In genomic region chr8:106887336-106888189, GRCm38 (mm10) we compare ENCODE assay signal across 8 mouse cellular contexts. TPM values are rescaled to one million over a fixed set of nuclear protein-coding genes. Genes with fewer than 3 reads are reported as not detected.
DNase-seq lines count a peak whose midpoint lies in the region; ATAC-seq and TF ChIP-seq lines count a peak whose summit lies in the region.

No protein-coding gene starts in this region.

- TF ChIP-seq CTCF in kidney, postnatal 0 days (IDR thresholded peaks at IDR 0.05; ENCODE audit: low read depth) = peak; percentile 94
- peak; percentile 77 for TF ChIP-seq CTCF in liver, embryonic 14.5 days (IDR thresholded peaks at IDR 0.05; ENCODE audit: low read depth)
- no peak for TF ChIP-seq CTCF in thymus, adult 2 months (IDR thresholded peaks at IDR 0.05; ENCODE audit: borderline replicate concordance, control insufficient read depth, extremely low read depth, insufficient read depth, low read length, poor library complexity)

- H3K4me2 ChIP-seq in kidney, postnatal 0 days (ENCODE audit: low read length) = no peak overlapping the region
- H3K4me2 ChIP-seq in liver, embryonic 14.5 days (ENCODE audit: low read depth) = no peak overlapping the region
- no peak overlapping the region for H3K4me2 ChIP-seq in neural tube, embryonic 14.5 days (ENCODE audit: low read depth, low read length)

- H3K4me3 ChIP-seq in kidney, postnatal 0 days (replicated peaks; ENCODE audit: low read depth, low read length) = no peak overlapping the region
- H3K4me3 ChIP-seq in liver, embryonic 14.5 days (ENCODE audit: insufficient read depth in 1 of 2, low read depth in 2 of 2, low read length in 2 of 2) = no peak overlapping the region
- H3K4me3 ChIP-seq in neural tube, embryonic 14.5 days (ENCODE audit: low read depth, low read length) = no peak overlapping the region
- H3K4me3 ChIP-seq in thymus, adult 2 months (ENCODE audit: control insufficient read depth, insufficient read depth, low read length) = no peak overlapping the region

- TF ChIP-seq POLR2A in thymus, adult 2 months (IDR thresholded peaks at IDR 0.05; ENCODE audit: control insufficient read depth, extremely low read depth, insufficient read depth, low read length, poor library complexity) = no peak

- DNase-seq in CD8-positive naive resting alpha-beta T cell, adult 2 months (ENCODE audit: low read depth in 2 of 2, low spot score in 2 of 2) = peak; percentile 62 to 72
- DNase-seq in adrenal gland, adult 18-20 months (ENCODE audit: low spot score in 2 of 2) = peak; percentile 71 to 74
- DNase-seq in embryo, embryonic 10.5 days (ENCODE audit: low spot score) = peak; percentile 89
- DNase-seq in gastrocnemius, postnatal 25 days = peak; percentile 40
- DNase-seq in kidney, postnatal 0 days (ENCODE audit: low spot score) = peak; percentile 94
- DNase-seq in liver, embryonic 14.5 days (ENCODE audit: low read depth in 3 of 3, low spot score in 3 of 3) = peak; percentile 52 to 64 (median 59)
- DNase-seq in thymus, adult 2 months = peak; percentile 74

- no peaks in the 10 kb centered on the region for H3K27me3 ChIP-seq in kidney, postnatal 0 days (ENCODE audit: insufficient read depth, low read length)
- no peaks in the 10 kb centered on the region for H3K27me3 ChIP-seq in liver, embryonic 14.5 days (ENCODE audit: control insufficient read depth, insufficient read depth, low read length)
- H3K27me3 ChIP-seq in neural tube, embryonic 14.5 days (ENCODE audit: control insufficient read depth, insufficient read depth, low read length) = no peaks in the 10 kb centered on the region
- H3K27me3 ChIP-seq in thymus, adult 2 months (ENCODE audit: control insufficient read depth, insufficient read depth, low read length) = no peaks in the 10 kb centered on the region

- WGBS in kidney, postnatal 0 days = 35% methylated on average over 5 of the region's 5 CpGs
- WGBS in liver, embryonic 14.5 days (ENCODE audit: insufficient replicate concordance) = 39% methylated on average over 5 of the region's 5 CpGs
- 47% methylated on average over 5 of the region's 5 CpGs for WGBS in neural tube, embryonic 14.5 days
- WGBS in thymus, adult 2 months = 44% methylated on average over 5 of the region's 5 CpGs

- peaks cover 25% of the 10 kb centered on the region for H3K36me3 ChIP-seq in kidney, postnatal 0 days (ENCODE audit: insufficient read depth, low read length)
- H3K36me3 ChIP-seq in liver, embryonic 14.5 days (replicated peaks; ENCODE audit: control insufficient read depth, insufficient read depth, low read depth) = peaks cover 22% of the 10 kb centered on the region
- peaks cover 23% of the 10 kb centered on the region for H3K36me3 ChIP-seq in neural tube, embryonic 14.5 days (ENCODE audit: control insufficient read depth, insufficient read depth, low read length)
- H3K36me3 ChIP-seq in thymus, adult 2 months (ENCODE audit: control insufficient read depth, insufficient read depth, low read length) = peaks cover 22% of the 10 kb centered on the region

- 0 out of 2 replicates have a peak, but pooled peaks have one; percentile 35 for ATAC-seq in kidney, postnatal 0 days (replicated peaks; ENCODE audit: low FRiP score, low read depth)
- 0 out of 2 replicates have a peak, but pooled peaks have one; percentile 41 for ATAC-seq in liver, embryonic 14.5 days (ENCODE audit: insufficient read depth)
- ATAC-seq in neural tube, embryonic 14.5 days (ENCODE audit: low read depth) = peak; percentile 81

- H3K9ac ChIP-seq in kidney, postnatal 0 days (ENCODE audit: low read depth, low read length) = no peak overlapping the region
- no peak overlapping the region for H3K9ac ChIP-seq in liver, embryonic 14.5 days (replicated peaks)
- no peak overlapping the region for H3K9ac ChIP-seq in neural tube, embryonic 14.5 days (replicated peaks; ENCODE audit: low read depth, low read length)

- H3K9me3 ChIP-seq in kidney, postnatal 0 days (replicated peaks; ENCODE audit: low read length) = no peaks in the 10 kb centered on the region
- no peaks in the 10 kb centered on the region for H3K9me3 ChIP-seq in liver, embryonic 14.5 days (ENCODE audit: control insufficient read depth, low read length)
- H3K9me3 ChIP-seq in neural tube, embryonic 14.5 days (ENCODE audit: control insufficient read depth, low read length) = no peaks in the 10 kb centered on the region

- H3K4me1 ChIP-seq in kidney, postnatal 0 days (replicated peaks; ENCODE audit: insufficient read depth, low read length) = peaks cover 10% of the 10 kb centered on the region; the same call in 1 of the 2 replicates
- H3K4me1 ChIP-seq in liver, embryonic 14.5 days (replicated peaks; ENCODE audit: control insufficient read depth in 2 of 2, insufficient read depth in 2 of 2, low read length in 1 of 2) = peaks cover 3 to 5% of the 10 kb centered on the region in 2 experiments
- peaks cover 5% of the 10 kb centered on the region; the same call in 1 of the 2 replicates for H3K4me1 ChIP-seq in neural tube, embryonic 14.5 days (ENCODE audit: control insufficient read depth, insufficient read depth, low read length)
- peaks cover 4% of the 10 kb centered on the region for H3K4me1 ChIP-seq in thymus, adult 2 months (replicated peaks; ENCODE audit: control insufficient read depth, insufficient read depth, low read length)

- TF ChIP-seq EP300 in liver, embryonic 14.5 days (IDR thresholded peaks at IDR 0.05; ENCODE audit: low read depth) = no peak

- no peak overlapping the region for H3K27ac ChIP-seq in kidney, postnatal 0 days
- no peak overlapping the region for H3K27ac ChIP-seq in liver, embryonic 14.5 days
- H3K27ac ChIP-seq in neural tube, embryonic 14.5 days (ENCODE audit: low read depth, low read length) = no peak overlapping the region
- no peak overlapping the region for H3K27ac ChIP-seq in thymus, adult 2 months (ENCODE audit: control insufficient read depth, insufficient read depth, low read length)

RNA-seq across cellular contexts. Expression of gene Utp4, which starts 5.9 kb away (rescaled TPM):
- total RNA-seq in adrenal gland, adult 18-20 months (2021) = 10 to 100 TPM; 48.9 to 50.9 TPM
- 10 to 100 TPM; 18.0 to 20.0 TPM for total RNA-seq in gastrocnemius, postnatal 25 days (2021)
- polyA plus RNA-seq in kidney, postnatal 0 days (2015; fragmentation: Nextera tagmentation; extraction: Ambion mirVana) = 59.2 and 62.1 TPM in 2 replicates
- 23.4 and 27.3 TPM in 2 replicates for polyA plus RNA-seq in liver, embryonic 14.5 days (2012; rRNA removed)
- 35.1 and 35.3 TPM in 2 replicates for polyA plus RNA-seq in liver, embryonic 14.5 days (2014; fragmentation: Nextera tagmentation; extraction: Ambion mirVana)
- polyA plus RNA-seq in neural tube, embryonic 14.5 days (2014; fragmentation: Nextera tagmentation; extraction: Ambion mirVana) = 42.7 and 45.2 TPM in 2 replicates
- 35.8 and 36.6 TPM in 2 replicates for polyA plus RNA-seq in thymus, adult 2 months (2012; rRNA removed)

RNA-seq across cellular contexts. Expression of gene Has3, which starts 17.5 kb away (rescaled TPM):
- total RNA-seq in adrenal gland, adult 18-20 months (2021) = under 1 TPM; 0.26 to 0.33 TPM
- 1 to 10 TPM in 1 of 2 experiments, under 1 TPM in 1; 0.74 to 1.3 TPM for total RNA-seq in gastrocnemius, postnatal 25 days (2021)
- 0.41 and 0.54 TPM in 2 replicates for polyA plus RNA-seq in kidney, postnatal 0 days (2015; fragmentation: Nextera tagmentation; extraction: Ambion mirVana)
- 0.02 and 0.08 TPM in 2 replicates for polyA plus RNA-seq in liver, embryonic 14.5 days (2012; rRNA removed)
- polyA plus RNA-seq in liver, embryonic 14.5 days (2014; fragmentation: Nextera tagmentation; extraction: Ambion mirVana) = 0.04 TPM in 1 of 2 replicates, not detected in the other
- 1.4 and 2.0 TPM in 2 replicates for polyA plus RNA-seq in neural tube, embryonic 14.5 days (2014; fragmentation: Nextera tagmentation; extraction: Ambion mirVana)
- polyA plus RNA-seq in thymus, adult 2 months (2012; rRNA removed) = 1.4 and 2.0 TPM in 2 replicates

RNA-seq across cellular contexts. Expression of gene Sntb2, which starts 48.0 kb away (rescaled TPM):
- total RNA-seq in adrenal gland, adult 18-20 months (2021) = 10 to 100 TPM; 16.9 to 20.9 TPM
- 1 to 10 TPM; 6.1 to 6.9 TPM for total RNA-seq in gastrocnemius, postnatal 25 days (2021)
- polyA plus RNA-seq in kidney, postnatal 0 days (2015; fragmentation: Nextera tagmentation; extraction: Ambion mirVana) = 10.1 and 10.5 TPM in 2 replicates
- polyA plus RNA-seq in liver, embryonic 14.5 days (2012; rRNA removed) = 0.52 and 0.68 TPM in 2 replicates
- 0.88 and 0.99 TPM in 2 replicates for polyA plus RNA-seq in liver, embryonic 14.5 days (2014; fragmentation: Nextera tagmentation; extraction: Ambion mirVana)
- polyA plus RNA-seq in neural tube, embryonic 14.5 days (2014; fragmentation: Nextera tagmentation; extraction: Ambion mirVana) = 5.3 and 5.7 TPM in 2 replicates
- 4.5 and 4.6 TPM in 2 replicates for polyA plus RNA-seq in thymus, adult 2 months (2012; rRNA removed)

Comparison
In these comparisons a context has a peak if more than half of its experiments do, and no peak if none do; other contexts are left out.
1. DNase-seq: peak in every context shown above with its lines; median percentile 94 in kidney, postnatal 0 days; 89 in embryo, embryonic 10.5 days; 74 in thymus, adult 2 months; 72 in adrenal gland, adult 18-20 months; 67 in CD8-positive naive resting alpha-beta T cell, adult 2 months; 59 in liver, embryonic 14.5 days; 40 in gastrocnemius, postnatal 25 days.